Mouse (Mus musculus) common myeloid progenitor, adult 5-6 weeks (primary cell): ENCODE data around the gene Gm20824. TPM values are rescaled to one million over a fixed set of nuclear protein-coding genes. Genes with fewer than 3 reads are reported as not detected.
"Not testable (repeated sequence)": the region's sequence is repeated elsewhere in the genome, so short reads cannot be mapped to it uniquely, and the experiment has no call there.

Source experiments
- ATAC-seq: replicated peaks from 2 replicates; pipeline ENCODE4 v1.8.0; 2016; ENCODE audit warnings: low read depth, mild to moderate bottlenecking, moderate TSS enrichment, inconsistent platforms; ENCODE audit not compliant: poor library complexity, severe bottlenecking
- total RNA-seq: library from RNA; stranded (forward); fragments of 200-1000, 187-1606 nt; gene quantifications from 2 replicates; pipeline ENCODE4 v1.2.3, GENCODE M21; 2017

The Gm20824 gene
- total RNA-seq, result not detected in 2 replicates

GRCm38 (mm10) chrY:8257607-8258006 is at the start of gene Gm20824:
Gm20824 (plus strand) TSS chrY:8257907.
- ATAC-seq, result not testable (repeated sequence)

Other genes starting within 250 kb of the Gm20824 start
- not detected in 2 replicates for gene Gm20825, start 186.4 kb upstream of the Gm20824 start, total RNA-seq